17 mouse cellular contexts compared by ENCODE assay signal in the genomic region with DNA sequence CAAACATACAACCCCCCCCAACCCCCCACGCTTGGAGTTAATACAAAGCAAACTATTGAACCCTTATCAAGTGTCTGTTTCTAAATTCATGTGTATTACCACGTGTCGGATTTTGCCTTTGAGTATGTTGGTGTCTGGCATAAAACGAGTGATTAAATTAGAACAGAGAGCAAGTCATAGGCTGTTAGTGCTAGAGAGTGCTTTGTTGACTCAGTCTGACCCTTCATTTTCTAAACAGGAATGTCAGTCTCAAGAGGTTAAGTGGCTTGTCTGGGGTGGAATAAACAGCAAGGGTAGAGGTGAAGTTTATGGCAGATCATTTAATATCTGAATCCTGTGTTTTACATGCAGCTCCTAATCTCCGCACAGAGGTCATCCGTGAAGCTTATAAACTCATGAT.
"Had no signal": no experiment of that assay in that cellular context is flagged by ENCODE, and none has a peak within 500 bp of the region (broad histone marks: within the 10 kb centered on the region; RNA-seq: fewer than 3 reads in every experiment).

No protein-coding gene starts in this region.

- H3K27ac ChIP-seq: layer of hippocampus, adult 2 months; limb, embryonic 15.5 days; liver, embryonic 12.5 days; midbrain, embryonic 13.5 days; neural tube, embryonic 12.5 days had no signal

- ATAC-seq: inflammation-experienced regulatory T-cells, adult 6 months; intestine, postnatal 0 days; liver, embryonic 12.5 days; midbrain, embryonic 13.5 days had no signal

- H3K4me2 ChIP-seq: limb, embryonic 15.5 days; liver, embryonic 12.5 days; midbrain, embryonic 13.5 days; neural tube, embryonic 12.5 days had no signal

- DNase-seq: kidney, adult 8-10 months; kidney, postnatal 10 days; kidney, postnatal 4 days; left cerebral cortex, postnatal 4 days; lung, postnatal 4 days; retina, postnatal 1 day; right cerebral cortex, postnatal 4 days; spleen, adult 18-20 months; thymus, adult 18-20 months; thymus, postnatal 14 days had no signal

- H3K27me3 ChIP-seq: limb, embryonic 15.5 days; liver, embryonic 12.5 days; midbrain, embryonic 13.5 days; neural tube, embryonic 12.5 days had no signal

- H3K4me3 ChIP-seq: layer of hippocampus, adult 2 months; limb, embryonic 15.5 days; liver, embryonic 12.5 days; midbrain, embryonic 13.5 days; neural tube, embryonic 12.5 days had no signal

- H3K9me3 ChIP-seq: limb, embryonic 15.5 days; liver, embryonic 12.5 days; midbrain, embryonic 13.5 days; neural tube, embryonic 12.5 days had no signal

- H3K9ac ChIP-seq: limb, embryonic 15.5 days; liver, embryonic 12.5 days; midbrain, embryonic 13.5 days; neural tube, embryonic 12.5 days had no signal

- H3K4me1 ChIP-seq: limb, embryonic 15.5 days; neural tube, embryonic 12.5 days had no signal

- H3K36me3 ChIP-seq: limb, embryonic 15.5 days; liver, embryonic 12.5 days; midbrain, embryonic 13.5 days; neural tube, embryonic 12.5 days had no signal
